Mouse (Mus musculus) forebrain, postnatal 0 days (tissue): ENCODE measurements around the gene Otulin. TPM values are rescaled to one million over a fixed set of nuclear protein-coding genes. Genes with fewer than 3 reads are reported as not detected.

ENCODE experiments used
- ATAC-seq: fragments of 200-750 bp; cut with Nextera tagmentation; 2 replicates; pipeline ENCODE4 v1.8.0; 2017; ENCODE audit warnings: mild to moderate bottlenecking, moderate library complexity
- DNase-seq: peaks from one replicate; pipeline ENCODE4 v3.0.0-alpha.2; 2015
- H3K27ac ChIP-seq: fragments of 300-500 bp; sonication (generic); 2 replicates; pipeline ENCODE4 v1.5.1; 2014; ENCODE audit warnings: low read depth, mild to moderate bottlenecking, antibody characterized with exemption, low read length, moderate library complexity, mixed read lengths
- H3K27me3 ChIP-seq: fragments of 300-500 bp; sonication (generic); 2 replicates; pipeline ENCODE4 v1.6.1; 2014; ENCODE audit warnings: mild to moderate bottlenecking, low read length, mixed read lengths; ENCODE audit not compliant: insufficient read depth
- H3K36me3 ChIP-seq: fragments of 300-500 bp; sonication (generic); 2 replicates; pipeline ENCODE4 v1.6.1; 2014; ENCODE audit warnings: mild to moderate bottlenecking, moderate library complexity; ENCODE audit not compliant: insufficient read depth
- H3K4me1 ChIP-seq: fragments of 300-500 bp; sonication (generic); 2 replicates; pipeline ENCODE4 v1.6.1; 2014; ENCODE audit warnings: antibody characterized with exemption; ENCODE audit not compliant: insufficient read depth
- H3K4me2 ChIP-seq: fragments of 300-500 bp; sonication (generic); 2 replicates; pipeline ENCODE4 v1.6.1; 2014; ENCODE audit warnings: low read depth, mild to moderate bottlenecking, moderate library complexity
- H3K4me3 ChIP-seq: fragments of 300-500 bp; sonication (generic); 2 replicates; pipeline ENCODE4 v1.5.1; 2014; ENCODE audit warnings: low read depth, low read length, mixed read lengths
- H3K9ac ChIP-seq: fragments of 300-500 bp; sonication (generic); 2 replicates; pipeline ENCODE4 v1.6.1; 2014; ENCODE audit warnings: mild to moderate bottlenecking
- H3K9me3 ChIP-seq: fragments of 300-500 bp; sonication (generic); 2 replicates; pipeline ENCODE4 v1.6.1; 2016; ENCODE audit warnings: low read length
- CTCF ChIP-seq: sonication (generic); IDR thresholded peaks from 2 replicates; pipeline ENCODE4 v1.5.1; 2016; ENCODE audit warnings: antibody characterized with exemption, control low read depth, low read depth
- WGBS: fragments of 180-500 bp; shearing (Covaris S2); extraction: QIAGEN DNeasy Blood & Tissue Kit; methylation state at CpG from one replicate; pipeline ENCODE4 v1.1.7; 2014; 5-methylcytosine and 5-hydroxymethylcytosine counted together
- polyA plus RNA-seq: library from polyadenylated mRNA; unstranded; fragments of >200 nt; fragmentation: Nextera tagmentation; extraction: Ambion mirVana; gene quantifications from 2 replicates; pipeline ENCODE4 v1.2.1, GENCODE M21; 2015
- total RNA-seq: library from RNA; depleted of rRNA; stranded (reverse); fragments of >200 nt; gene quantifications from 2 replicates; pipeline ENCODE4 v1.2.3, GENCODE M21; 2014

Otulin gene
- total and polyA plus RNA-seq, 2 experiments from 2014 or later = 25.1 to 27.4 TPM

DNA sequence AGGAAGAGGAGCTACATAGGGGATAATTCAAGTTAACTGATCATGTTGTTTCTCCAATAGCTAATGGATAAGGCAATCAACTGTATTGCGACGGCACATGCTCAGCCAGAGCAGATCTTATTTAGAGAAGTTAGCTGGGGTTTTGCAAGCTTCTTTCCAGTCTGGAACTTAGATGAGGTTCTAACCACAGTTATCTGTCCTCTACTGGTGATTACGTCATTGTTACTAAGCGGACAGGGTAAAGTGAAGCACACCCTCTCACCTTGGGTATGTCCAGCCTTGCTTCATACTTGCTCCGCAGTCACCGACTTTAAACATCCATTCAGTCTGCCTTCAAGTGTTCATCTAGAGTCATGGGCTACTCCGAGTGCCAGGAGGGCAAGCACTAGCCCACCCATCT is 110.6 kb downstream of the Otulin start:
- H3K4me1 ChIP-seq = no peaks in the 10 kb centered on the region
- ATAC-seq (no peak), DNase-seq (no peak)
- H3K27me3 ChIP-seq = no peaks in the 10 kb centered on the region
- no peaks in the 10 kb centered on the region for H3K9me3 ChIP-seq
- H3K36me3 ChIP-seq = no peaks in the 10 kb centered on the region
- no peak overlapping the region for H3K27ac ChIP-seq
- 97% methylated on average over 7 of the region's 7 CpGs for WGBS
- H3K9ac ChIP-seq = no peak overlapping the region
- TF ChIP-seq CTCF = no peak
- H3K4me3 ChIP-seq = no peak overlapping the region
- H3K4me2 ChIP-seq = no peak overlapping the region

DNA sequence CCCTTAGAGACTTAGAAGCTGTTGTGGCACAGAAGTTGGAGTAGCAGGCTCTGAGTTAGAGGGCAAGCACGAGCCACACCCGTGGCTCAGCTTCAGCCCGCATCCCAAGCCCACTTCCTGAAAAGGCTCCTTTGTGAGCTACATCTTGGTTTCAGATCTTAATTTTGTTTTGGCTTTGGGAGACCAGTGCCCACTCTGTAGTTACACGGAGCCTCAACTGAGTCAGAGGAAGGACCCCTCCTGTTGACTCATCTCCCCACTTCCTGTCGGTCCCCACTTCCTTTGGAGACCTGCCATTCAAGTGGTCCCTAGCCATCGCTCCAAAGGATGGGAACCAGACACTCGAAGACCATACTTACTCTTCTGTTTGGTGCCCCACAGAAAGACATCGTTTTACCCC is 112.5 kb downstream of the Otulin start:
- no peak overlapping the region for H3K27ac ChIP-seq
- no peaks in the 10 kb centered on the region for H3K9me3 ChIP-seq
- H3K4me2 ChIP-seq = no peak overlapping the region
- no peak overlapping the region for H3K9ac ChIP-seq
- H3K4me1 ChIP-seq = no peaks in the 10 kb centered on the region
- DNase-seq (no peak), ATAC-seq (no peak)
- H3K27me3 ChIP-seq = no peaks in the 10 kb centered on the region
- H3K36me3 ChIP-seq = no peaks in the 10 kb centered on the region
- H3K4me3 ChIP-seq = no peak overlapping the region
- no peak for TF ChIP-seq CTCF
- 83% methylated on average over 8 of the region's 8 CpGs for WGBS

DNA sequence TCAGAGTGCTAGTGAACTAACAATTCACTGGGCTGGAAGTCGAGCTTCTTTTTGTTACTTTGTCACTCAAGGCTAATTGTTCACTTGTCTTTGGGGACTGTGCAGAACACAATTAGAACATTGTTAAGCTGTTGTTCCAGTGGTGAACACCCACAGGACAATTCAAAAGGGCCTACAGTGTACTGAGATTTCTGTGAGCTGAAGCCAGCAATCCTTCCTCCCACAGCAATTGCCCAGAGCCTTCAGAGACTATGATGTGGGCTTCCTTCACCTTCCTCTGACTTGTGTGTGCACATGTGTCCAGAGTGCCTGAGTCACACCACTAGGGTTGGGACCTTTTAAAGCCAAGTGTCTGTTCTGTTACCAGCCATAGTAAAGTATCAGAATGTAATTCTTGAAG is 113.6 kb downstream of the Otulin start:
- Histone ChIP-seq H3K36me3 (no peaks in the 10 kb centered on the region), H3K4me2 (no peak overlapping the region), H3K4me1 (no peaks in the 10 kb centered on the region), H3K4me3 (no peak overlapping the region), H3K9me3 (no peaks in the 10 kb centered on the region), H3K27ac (no peak overlapping the region), H3K9ac (no peak overlapping the region), H3K27me3 (no peaks in the 10 kb centered on the region)
- 16% methylated on average over 1 of the region's 1 CpGs for WGBS
- DNase-seq (no peak), ATAC-seq (no peak)
- no peak for TF ChIP-seq CTCF

DNA sequence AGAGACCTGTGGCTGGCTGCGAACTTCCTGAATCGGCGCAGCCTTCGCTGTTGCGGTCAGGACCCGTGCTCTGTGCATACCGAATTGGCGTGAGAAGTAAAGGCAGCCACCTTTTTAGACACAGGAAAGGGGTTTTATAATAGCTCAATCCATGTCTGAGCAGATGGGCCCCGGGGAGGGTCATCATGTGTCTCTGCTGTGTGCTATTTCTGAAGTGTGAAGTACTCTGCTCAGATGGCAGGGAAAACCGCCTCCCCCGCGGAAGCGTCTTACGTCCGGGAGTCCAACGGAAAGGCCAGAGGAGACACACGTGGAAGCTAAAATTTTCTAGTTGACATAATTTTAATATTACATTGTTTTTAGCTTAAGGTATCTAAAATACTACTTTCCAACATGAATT is 121.5 kb downstream of the Otulin start:
- Histone ChIP-seq H3K4me3 (no peak overlapping the region), H3K9me3 (no peaks in the 10 kb centered on the region), H3K27me3 (no peaks in the 10 kb centered on the region), H3K4me1 (no peaks in the 10 kb centered on the region), H3K36me3 (no peaks in the 10 kb centered on the region), H3K9ac (no peak overlapping the region), H3K27ac (no peak overlapping the region), H3K4me2 (no peak overlapping the region)
- TF ChIP-seq CTCF = no peak
- ATAC-seq = no peak; the same call in 1 of the 2 replicates
- WGBS = 90% methylated on average over 17 of the region's 17 CpGs
- no peak for DNase-seq

DNA sequence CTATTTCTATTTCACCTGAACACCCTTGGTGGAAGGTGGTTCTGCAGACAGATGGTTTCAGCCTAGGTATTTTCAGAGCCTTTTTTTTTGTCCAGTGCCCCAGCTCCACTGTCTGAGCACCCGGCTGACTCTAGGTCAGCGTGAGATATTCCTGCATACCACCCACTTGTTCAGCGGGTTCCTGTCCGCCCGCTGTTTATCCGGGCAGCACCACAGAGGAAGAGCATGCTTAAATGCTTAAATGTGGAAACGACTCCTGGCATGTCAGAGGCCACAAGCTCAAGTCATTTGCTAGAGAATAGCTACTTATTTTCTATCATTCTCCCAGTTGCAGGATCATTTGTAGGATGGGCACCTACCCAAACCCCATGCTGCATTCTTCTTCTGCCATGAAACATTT is 122.3 kb downstream of the Otulin start:
- no peak overlapping the region for H3K9ac ChIP-seq
- no peaks in the 10 kb centered on the region for H3K27me3 ChIP-seq
- no peaks in the 10 kb centered on the region for H3K9me3 ChIP-seq
- H3K4me1 ChIP-seq = no peaks in the 10 kb centered on the region
- no peak for TF ChIP-seq CTCF
- ATAC-seq = no peak
- no peaks in the 10 kb centered on the region for H3K36me3 ChIP-seq
- no peak overlapping the region for H3K4me3 ChIP-seq
- WGBS = 90% methylated on average over 7 of the region's 7 CpGs
- no peak overlapping the region for H3K27ac ChIP-seq
- H3K4me2 ChIP-seq = no peak overlapping the region
- DNase-seq = no peak

DNA sequence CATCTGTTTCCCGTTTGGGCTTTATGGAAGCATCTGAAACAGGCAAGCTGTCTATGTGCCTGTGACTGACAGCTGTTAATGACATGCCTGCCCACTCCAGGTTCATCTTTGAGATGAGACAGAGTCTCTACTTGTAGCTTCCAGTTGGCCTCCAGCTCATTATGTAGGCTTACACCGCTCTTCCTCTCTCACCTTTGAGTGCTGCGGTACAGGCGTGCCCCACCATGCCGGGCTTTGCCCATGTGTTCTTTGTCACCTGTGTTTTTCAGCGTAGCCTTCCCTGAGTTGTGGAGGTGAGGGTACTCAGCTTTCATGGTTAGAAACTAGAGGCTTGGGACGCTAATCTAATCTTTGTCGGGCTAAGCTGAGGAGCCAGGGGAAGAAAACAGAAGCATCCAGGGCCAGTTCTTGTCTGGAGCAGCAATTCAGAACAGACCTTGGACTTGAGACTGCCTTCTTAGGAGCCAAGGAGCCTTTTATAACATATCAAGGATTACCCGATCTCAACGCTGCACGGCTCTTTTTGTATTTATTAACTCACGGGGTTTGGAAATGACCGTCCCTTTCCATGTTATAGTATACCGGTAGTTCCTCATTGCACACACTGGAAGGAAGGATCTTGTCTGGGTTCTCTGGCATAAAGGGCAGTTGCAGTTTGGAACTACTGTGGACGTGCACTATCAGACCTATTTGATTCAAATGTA is 123.4 kb downstream of the Otulin start:
- no peak overlapping the region for H3K4me2 ChIP-seq
- no peak overlapping the region for H3K27ac ChIP-seq
- H3K9ac ChIP-seq = no peak overlapping the region
- no peaks in the 10 kb centered on the region for H3K36me3 ChIP-seq
- no peaks in the 10 kb centered on the region for H3K4me1 ChIP-seq
- no peak for TF ChIP-seq CTCF
- ATAC-seq (no peak), DNase-seq (no peak)
- H3K9me3 ChIP-seq = no peaks in the 10 kb centered on the region
- no peak overlapping the region for H3K4me3 ChIP-seq
- WGBS = 91% methylated on average over 15 of the region's 15 CpGs
- H3K27me3 ChIP-seq = no peaks in the 10 kb centered on the region

DNA sequence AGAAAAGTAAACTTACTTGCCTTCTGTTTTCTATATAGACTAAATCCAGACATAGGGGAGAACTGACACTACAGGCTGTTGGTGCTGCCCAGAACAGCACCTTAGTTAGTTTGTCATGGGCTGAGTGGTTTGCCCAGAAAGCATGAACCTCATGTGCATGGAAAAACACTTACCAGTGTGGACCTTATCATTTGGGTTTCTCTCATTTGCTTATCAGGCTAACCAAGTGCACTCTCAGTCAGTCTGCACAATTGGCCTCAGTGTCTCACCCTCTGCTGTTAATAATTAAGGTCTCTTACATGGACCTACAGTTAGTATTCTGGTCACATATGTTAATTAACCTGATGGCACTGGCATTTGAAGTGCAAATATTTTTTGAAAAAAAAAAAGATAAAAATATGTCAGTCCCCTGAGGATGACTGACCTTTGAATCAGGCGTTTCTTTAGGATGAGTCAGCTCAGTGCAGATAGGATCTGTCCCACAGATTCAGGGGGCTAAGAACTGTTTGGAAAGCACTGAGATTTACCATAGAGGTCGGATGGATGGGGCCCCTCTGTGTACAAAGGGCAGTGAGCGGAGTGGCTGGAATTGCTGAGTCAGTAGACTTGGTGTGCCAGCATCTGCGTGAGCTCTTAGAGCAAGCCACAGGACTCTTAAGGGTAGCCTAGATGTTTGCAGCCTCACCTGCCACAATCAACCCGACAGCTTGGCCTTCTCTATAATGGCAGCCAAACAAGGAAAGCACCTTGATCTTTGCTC is 124.2 kb downstream of the Otulin start:
- no peak for ATAC-seq
- Histone ChIP-seq H3K4me3 (no peak overlapping the region), H3K9me3 (no peaks in the 10 kb centered on the region), H3K9ac (no peak overlapping the region), H3K4me1 (no peaks in the 10 kb centered on the region), H3K27me3 (no peaks in the 10 kb centered on the region), H3K27ac (no peak overlapping the region), H3K4me2 (no peak overlapping the region), H3K36me3 (no peaks in the 10 kb centered on the region)
- WGBS = 73% methylated on average over 5 of the region's 5 CpGs
- no peak for TF ChIP-seq CTCF
- no peak for DNase-seq
